Mouse (Mus musculus) gastrocnemius, postnatal 25 days (tissue): ENCODE results near the gene Hist1h2bb. TPM values are rescaled to one million over a fixed set of nuclear protein-coding genes. Genes with fewer than 3 reads are reported as not detected.

Experiments
- DNase-seq: peaks from one replicate; pipeline ENCODE4 v3.0.0; 2022
- total RNA-seq, 2 experiments: library from RNA; stranded (reverse); gene quantifications; 1 replicate in 1 of 2; 2 replicates in 1 of 2; pipeline ENCODE4 v1.2.3; 2021

The Hist1h2bb gene
- total RNA-seq, 2 experiments from 2014 or later = 5.9 to 10.7 TPM

GRCm38 (mm10) chr13:23750839-23751477 is 4.4 kb downstream of the Hist1h2bb start, which contains the start of gene Hist1h2ab:
TSS of gene Hist1h2ab (plus strand) at chr13:23751126.
- DNase-seq = peak; percentile 31

- DNase-seq = no peak
Measured at GRCm38 (mm10) chr13:23751478-23751956, 5.0 kb downstream of the Hist1h2bb start.

GRCm38 (mm10) chr13:23752067-23752741 is 5.7 kb downstream of the Hist1h2bb start, which contains the start of gene Hist1h3b:
TSS of gene Hist1h3b (plus strand) at chr13:23752267.
- DNase-seq = peak; percentile 59

- DNase-seq = no peak
Measured at GRCm38 (mm10) chr13:23752742-23753172, 6.2 kb downstream of the Hist1h2bb start.

GRCm38 (mm10) chr13:23753314-23754078 is 7.0 kb downstream of the Hist1h2bb start:
- no peak for DNase-seq

GRCm38 (mm10) chr13:23755000-23755399 is 8.5 kb downstream of the Hist1h2bb start:
- DNase-seq = no peak

GRCm38 (mm10) chr13:23756790-23757189 is 10.3 kb downstream of the Hist1h2bb start, which contains the start of gene Hist1h4b:
TSS of gene Hist1h4b (plus strand) at chr13:23757013.
- DNase-seq = peak; percentile 65

- DNase-seq = no peak
Measured at GRCm38 (mm10) chr13:23757211-23757773, 10.8 kb downstream of the Hist1h2bb start.

GRCm38 (mm10) chr13:23757921-23758320 is 11.4 kb downstream of the Hist1h2bb start:
- DNase-seq = no peak

- DNase-seq = no peak
Measured at GRCm38 (mm10) chr13:23759251-23759771, 12.8 kb downstream of the Hist1h2bb start.

GRCm38 (mm10) chr13:23759916-23760239 is 13.3 kb downstream of the Hist1h2bb start:
- DNase-seq = no peak

GRCm38 (mm10) chr13:23760240-23760971 is 13.9 kb downstream of the Hist1h2bb start:
- DNase-seq = no peak

- DNase-seq = peak; percentile 95
Measured at GRCm38 (mm10) chr13:23760972-23761864, 14.7 kb downstream of the Hist1h2bb start, which contains the start of gene Hist1h4a. TSS of gene Hist1h4a (minus strand) at chr13:23761230.

- peak; percentile 57 for DNase-seq
Measured at GRCm38 (mm10) chr13:23761871-23762821, 15.6 kb downstream of the Hist1h2bb start, which contains the start of gene Hist1h3a. TSS of gene Hist1h3a (minus strand) at chr13:23762386.

- DNase-seq = no peak
Measured at GRCm38 (mm10) chr13:23763242-23763585, 16.7 kb downstream of the Hist1h2bb start.

GRCm38 (mm10) chr13:23763586-23764323 is 17.2 kb downstream of the Hist1h2bb start, which contains the start of gene Hist1h1a:
TSS of gene Hist1h1a (plus strand) at chr13:23763666.
- DNase-seq = peak; percentile 75

GRCm38 (mm10) chr13:23764324-23765171 is 18.0 kb downstream of the Hist1h2bb start:
- no peak for DNase-seq
